Mouse (Mus musculus): ENCODE data around the gene Rps18. TPM values are rescaled to one million over a fixed set of nuclear protein-coding genes. Genes with fewer than 3 reads are reported as not detected.

Gene Rps18
- polyA plus RNA-seq, 2 experiments from 2014 or later = 6,766 to 6,959 TPM

DNA sequence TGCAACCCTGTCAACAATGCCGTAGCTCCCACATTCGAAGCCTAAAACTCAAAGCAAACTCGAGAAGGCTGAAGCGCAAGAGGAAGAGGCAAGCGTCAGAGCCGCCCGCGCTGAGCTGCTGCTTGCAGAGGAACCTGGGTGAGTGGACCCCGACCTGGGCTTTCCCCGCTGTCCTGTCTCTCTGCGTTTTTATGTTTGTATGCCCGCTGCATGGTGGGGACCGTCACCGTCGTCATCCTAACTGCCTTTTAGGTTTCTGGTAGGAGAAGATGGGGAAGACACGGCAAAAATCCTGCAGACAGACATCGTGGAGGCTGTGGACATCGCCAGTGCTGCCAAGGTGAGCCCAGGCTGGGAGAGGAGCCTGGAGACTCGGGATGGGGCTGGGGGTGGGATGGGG, 14.4 kb downstream of the Rps18 start:
- no peak for ATAC-seq

GRCm38 (mm10) chr17:33940981-33941380, 14.8 kb downstream of the Rps18 start:
- ATAC-seq = no peak

DNA sequence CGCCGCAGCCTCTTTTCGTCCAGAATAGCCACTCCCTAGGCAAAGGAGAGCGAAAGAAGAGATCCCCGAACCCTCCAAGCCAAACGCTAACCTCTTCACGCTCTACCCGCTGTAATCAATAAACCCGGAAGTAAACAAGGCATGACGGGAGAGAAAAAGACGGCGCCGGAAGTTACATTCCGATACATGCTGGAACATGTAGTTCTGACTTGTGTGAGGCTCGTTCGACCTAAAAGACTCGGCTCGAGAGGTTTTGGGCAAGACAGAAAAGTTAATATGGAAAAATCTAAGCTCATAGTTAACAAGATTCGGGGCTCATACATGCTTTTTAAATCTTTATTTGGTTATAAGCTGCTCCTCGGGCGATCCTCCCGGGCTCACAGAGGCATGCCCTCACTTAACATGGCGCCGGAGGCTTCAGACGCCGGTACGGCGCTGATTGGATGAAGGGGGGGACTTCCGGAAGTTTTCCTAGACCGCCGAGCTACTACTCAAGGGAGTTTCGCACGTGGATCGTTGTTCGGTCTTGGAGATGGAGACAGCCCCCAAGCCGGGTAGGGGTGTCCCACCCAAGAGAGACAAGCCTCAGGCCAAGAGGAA, 15.5 kb downstream of the Rps18 start, which contains the start of the genes Pfdn6 and Wdr46:
TSS of gene Pfdn6 (minus strand) at position 138 of the 600 bp plus-strand sequence.
TSS of gene Wdr46 (plus strand) at position 455 of the 600 bp plus-strand sequence.
- ATAC-seq = peak; percentile 97

- ATAC-seq = no peak
Observed at GRCm38 (mm10) chr17:33938783-33939182, 17.0 kb downstream of the Rps18 start.

DNA sequence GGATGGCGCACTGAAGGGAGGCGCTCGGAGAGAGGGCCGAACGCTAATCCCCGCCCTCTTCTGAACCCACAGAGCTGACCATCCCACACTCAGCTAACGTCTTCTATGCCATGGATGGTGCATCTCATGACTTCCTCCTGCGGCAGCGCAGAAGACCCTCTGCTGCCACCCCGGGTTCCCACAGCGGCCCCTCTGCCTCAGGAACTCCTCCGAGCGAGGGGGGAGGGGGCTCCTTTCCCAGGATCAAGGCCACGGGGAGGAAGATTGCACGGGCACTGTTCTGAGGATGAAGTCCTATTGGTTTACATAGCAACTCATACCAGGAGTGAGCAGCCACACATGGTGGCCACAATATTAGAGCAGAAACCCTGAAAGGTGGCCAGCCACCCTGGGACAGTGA, 18.8 kb downstream of the Rps18 start:
- ATAC-seq = no peak

GRCm38 (mm10) chr17:33935422-33936055, 20.3 kb downstream of the Rps18 start:
- ATAC-seq = no peak

DNA sequence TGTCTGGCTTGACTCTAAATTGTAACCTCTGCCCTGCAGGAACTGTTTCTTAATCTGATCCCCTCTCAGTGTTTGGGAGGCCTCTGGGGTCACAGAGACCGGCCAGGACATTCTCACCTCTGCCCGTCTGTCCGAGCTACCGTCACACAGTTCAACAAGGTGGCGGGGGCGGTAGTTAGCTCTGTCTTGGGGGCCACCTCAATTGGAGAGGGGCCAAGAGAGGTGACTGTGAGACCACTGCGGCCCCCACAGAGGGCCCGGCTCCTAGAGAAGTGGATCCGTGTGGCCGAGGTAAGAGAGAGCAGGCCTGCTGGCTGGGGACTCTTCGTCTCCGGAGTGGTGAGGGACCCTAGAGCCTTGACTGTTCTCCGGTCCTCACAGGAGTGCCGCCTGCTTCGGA, 22.8 kb downstream of the Rps18 start:
- no peak for ATAC-seq

DNA sequence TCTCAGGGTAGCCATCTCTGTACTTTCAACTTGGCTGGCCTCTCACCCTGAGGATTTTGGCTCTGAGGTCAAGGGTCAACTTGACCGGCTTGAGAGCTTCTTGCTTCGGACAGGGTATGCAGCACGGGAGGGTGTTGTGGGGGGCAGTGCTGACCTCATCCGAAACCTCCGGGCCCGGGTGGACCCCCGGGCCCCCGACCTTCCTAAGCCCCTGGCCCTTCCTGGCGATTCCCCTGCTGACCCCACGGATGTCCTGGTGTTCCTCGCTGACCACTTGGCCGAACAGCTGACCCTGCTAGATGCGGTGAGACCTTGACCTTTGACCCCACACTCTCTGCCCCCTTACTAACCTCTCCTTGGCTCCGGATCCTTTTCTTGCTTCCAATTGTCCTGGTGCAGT, 23.4 kb downstream of the Rps18 start:
- ATAC-seq = no peak

GRCm38 (mm10) chr17:33931947-33932346, 23.9 kb downstream of the Rps18 start:
- ATAC-seq = no peak

- peak; percentile 38 for ATAC-seq
Observed at GRCm38 (mm10) chr17:33931159-33931866, 24.5 kb downstream of the Rps18 start.

GRCm38 (mm10) chr17:33930280-33931158, 25.3 kb downstream of the Rps18 start:
- peak; percentile 26 for ATAC-seq

- peak; percentile 64 for ATAC-seq
Observed at GRCm38 (mm10) chr17:33929371-33930279, 26.2 kb downstream of the Rps18 start, which contains the start of gene Rgl2. Gene Rgl2, plus strand, starts transcription at chr17:33929543.

DNA sequence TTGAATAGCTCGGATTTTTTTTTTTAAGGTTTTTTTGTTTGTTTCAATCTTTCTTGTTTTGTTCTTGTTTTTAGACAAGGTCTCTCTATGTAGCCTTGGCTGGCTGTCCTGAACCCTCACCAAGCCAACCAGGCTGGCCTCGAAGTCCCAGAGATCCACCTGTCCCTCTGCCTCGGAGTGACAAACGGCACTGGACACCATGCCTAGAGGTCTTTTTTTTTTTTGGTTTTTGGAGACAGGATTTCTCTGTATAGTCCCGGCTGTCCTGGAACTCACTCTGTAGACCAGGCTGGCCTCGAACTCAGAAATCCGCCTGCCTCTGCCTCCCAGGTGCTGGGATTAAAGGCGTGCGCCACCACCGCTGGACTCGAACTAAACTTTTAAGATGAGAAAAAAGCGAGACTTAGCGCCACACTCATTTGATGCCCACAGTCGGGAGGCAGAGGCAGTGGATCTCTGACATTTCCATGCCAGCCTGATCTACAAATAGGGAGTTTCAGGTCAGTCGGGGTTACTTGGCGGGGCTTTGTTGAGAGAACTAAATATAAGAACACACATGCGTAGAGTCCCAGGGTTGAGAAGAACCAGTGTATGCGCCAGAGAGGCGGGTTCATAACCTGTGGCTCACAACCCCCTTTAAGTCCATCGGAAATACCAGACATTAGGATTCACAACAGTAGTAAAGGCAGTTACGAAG, 27.4 kb downstream of the Rps18 start:
- ATAC-seq = no peak

DNA sequence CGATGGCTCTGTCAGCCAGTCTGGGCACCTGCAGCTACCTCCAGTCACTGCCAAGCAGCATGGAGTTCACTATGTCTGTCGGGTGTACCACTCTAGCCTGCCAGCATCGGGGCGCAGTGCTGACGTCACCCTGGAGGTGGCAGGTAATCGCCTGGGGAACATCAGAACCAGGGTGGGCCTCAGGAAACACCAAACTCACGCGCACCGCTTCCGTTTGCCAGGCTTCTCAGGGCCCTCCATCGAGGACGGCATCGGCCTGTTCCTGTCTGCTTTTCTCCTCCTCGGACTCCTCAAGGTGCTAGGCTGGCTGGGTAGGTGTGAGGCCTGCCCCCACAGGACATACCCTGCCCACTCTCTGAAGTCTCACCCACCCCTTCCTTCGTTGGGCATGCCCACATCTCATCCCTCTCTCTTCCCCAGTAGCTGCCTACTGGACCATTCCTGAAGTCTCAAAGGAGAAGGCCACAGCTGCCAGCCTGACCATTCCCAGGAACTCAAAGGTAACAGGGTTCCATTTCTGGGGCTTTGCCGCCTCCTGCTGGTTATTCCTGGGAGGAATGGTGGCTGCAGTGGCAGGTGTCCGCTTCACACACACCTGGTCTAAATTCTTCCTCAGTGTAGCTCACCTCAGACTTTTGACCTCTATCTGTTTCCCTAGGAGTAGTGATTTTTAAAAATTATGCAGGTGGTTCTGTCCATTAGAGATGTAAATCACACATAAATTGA, 29.4 kb downstream of the Rps18 start:
- ATAC-seq = no peak

DNA sequence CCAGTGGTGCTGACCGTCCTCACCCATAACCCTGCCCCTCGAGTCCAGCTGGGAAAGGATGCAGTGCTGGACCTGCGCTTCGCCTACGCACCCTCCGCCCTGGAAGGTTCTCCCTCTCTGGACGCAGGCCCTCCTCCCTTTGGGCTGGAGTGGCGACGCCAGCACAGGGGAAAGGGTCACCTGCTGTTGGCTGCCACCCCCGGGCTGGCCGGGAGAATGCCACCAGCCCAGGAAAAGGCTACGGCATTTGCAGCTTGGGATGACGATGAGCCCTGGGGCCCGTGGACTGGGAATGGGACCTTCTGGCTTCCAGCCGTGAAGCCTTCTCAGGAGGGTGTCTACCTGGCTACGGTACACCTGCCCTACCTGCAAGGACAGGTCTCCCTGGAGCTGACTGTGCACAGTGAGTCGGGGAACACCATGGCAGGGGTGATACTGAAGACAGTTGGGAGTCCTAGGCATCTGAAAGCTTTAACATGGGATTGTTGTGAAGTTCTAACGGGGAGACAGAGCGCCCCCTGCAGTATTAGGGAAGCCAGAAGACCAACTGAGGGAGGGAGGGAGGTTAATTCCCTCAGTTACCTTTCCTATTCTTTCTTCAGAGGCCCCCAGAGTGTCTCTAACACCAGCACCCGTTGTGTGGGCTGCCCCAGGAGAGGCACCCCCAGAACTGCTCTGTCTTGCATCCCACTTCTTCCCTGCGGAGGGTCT, 30.2 kb downstream of the Rps18 start:
- no peak for ATAC-seq

GRCm38 (mm10) chr17:33924577-33925283, 31.1 kb downstream of the Rps18 start:
- no peak for ATAC-seq

- no peak for ATAC-seq
Observed at GRCm38 (mm10) chr17:33921361-33921760, 34.4 kb downstream of the Rps18 start.

DNA sequence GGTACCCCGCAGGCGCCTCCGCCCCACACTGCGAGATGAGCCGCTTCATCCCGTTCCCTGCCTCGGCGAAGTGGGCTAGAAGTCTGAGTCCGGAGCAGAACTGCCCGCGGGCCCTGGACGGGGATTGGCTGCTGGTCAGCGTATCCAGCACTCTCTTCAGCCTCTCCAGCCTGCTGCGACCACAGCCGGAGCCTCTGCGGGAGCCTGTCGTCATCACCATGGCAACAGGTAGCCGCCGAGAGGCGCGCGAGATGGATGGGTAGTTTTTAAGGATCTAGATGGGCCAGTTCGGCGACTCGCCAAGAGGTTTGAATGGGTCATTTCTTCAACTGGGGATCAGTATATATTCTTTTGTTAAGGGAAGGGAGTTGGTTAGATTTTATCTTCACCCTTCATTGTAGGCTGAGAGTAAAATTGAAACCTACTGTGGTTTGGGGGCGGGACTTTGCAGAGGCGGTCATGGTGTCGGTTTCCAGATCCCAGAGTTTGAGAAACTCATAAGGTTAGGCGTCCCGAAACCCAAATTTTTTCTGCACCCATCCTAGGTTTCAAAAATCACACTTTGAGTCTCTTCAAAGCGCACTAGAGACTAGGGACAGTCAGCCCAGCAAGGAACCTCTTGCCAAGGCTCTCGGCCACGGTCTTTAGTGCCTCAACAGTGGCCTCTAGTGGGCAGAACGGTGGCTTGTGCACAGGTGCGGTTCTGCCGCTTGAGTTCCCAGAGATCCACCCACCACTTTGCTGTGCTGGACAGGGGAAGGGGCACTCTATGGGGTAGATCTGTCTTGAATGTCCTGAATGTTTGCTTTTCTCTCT, 35.3 kb downstream of the Rps18 start:
- peak; percentile 37 for ATAC-seq
